Mouse (Mus musculus) hindbrain, postnatal 0 days (tissue): ENCODE results near the gene Aqp2. TPM values are rescaled to one million over a fixed set of nuclear protein-coding genes. Genes with fewer than 3 reads are reported as not detected.

ENCODE experiments used
- ATAC-seq: fragments of 200-750 bp; cut with Nextera tagmentation; 2 replicates; pipeline ENCODE4 v1.8.0; 2017; ENCODE audit warnings: mild to moderate bottlenecking, moderate TSS enrichment, moderate library complexity
- DNase-seq: peaks from one replicate; pipeline ENCODE4 v3.0.0-alpha.2; 2015; ENCODE audit warnings: low spot score
- H3K27ac ChIP-seq: fragments of 300-500 bp; sonication (generic); 2 replicates; pipeline ENCODE4 v1.5.1; 2014; ENCODE audit warnings: mild to moderate bottlenecking
- H3K27me3 ChIP-seq: fragments of 300-500 bp; sonication (generic); 2 replicates; pipeline ENCODE4 v1.6.1; 2014; ENCODE audit warnings: low read length, mixed read lengths; ENCODE audit not compliant: insufficient read depth
- H3K36me3 ChIP-seq: fragments of 300-500 bp; sonication (generic); 2 replicates; pipeline ENCODE4 v1.6.1; 2014; ENCODE audit warnings: low read length, mixed read lengths; ENCODE audit not compliant: insufficient read depth
- H3K4me1 ChIP-seq: fragments of 300-500 bp; sonication (generic); 2 replicates; pipeline ENCODE4 v1.6.1; 2014; ENCODE audit warnings: antibody characterized with exemption, low read length, mixed read lengths; ENCODE audit not compliant: insufficient read depth
- H3K4me2 ChIP-seq: fragments of 300-500 bp; sonication (generic); 2 replicates; pipeline ENCODE4 v1.6.1; 2014; ENCODE audit warnings: low read depth, mild to moderate bottlenecking, low read length, moderate library complexity, mixed read lengths
- H3K4me3 ChIP-seq: fragments of 300-500 bp; sonication (generic); 2 replicates; pipeline ENCODE4 v1.5.1; 2014; ENCODE audit warnings: low read length
- H3K9ac ChIP-seq: fragments of 300-500 bp; sonication (generic); replicated peaks from 2 replicates; pipeline ENCODE4 v1.6.1; 2014; ENCODE audit warnings: mild to moderate bottlenecking, low read length, moderate library complexity, mixed read lengths
- H3K9me3 ChIP-seq: fragments of 300-500 bp; sonication (generic); 2 replicates; pipeline ENCODE4 v1.6.1; 2016; ENCODE audit warnings: low read length, mixed read lengths
- CTCF ChIP-seq: IDR thresholded peaks from 2 replicates; pipeline ENCODE4 v1.5.1; 2016; ENCODE audit warnings: antibody characterized with exemption, control low read depth, low read depth
- WGBS: fragments of 180-500 bp; shearing (Covaris S2); extraction: QIAGEN DNeasy Blood & Tissue Kit; methylation state at CpG from one replicate; pipeline ENCODE4 v1.1.7; 2014; 5-methylcytosine and 5-hydroxymethylcytosine counted together
- polyA plus RNA-seq: library from polyadenylated mRNA; unstranded; fragments of >200 nt; fragmentation: Nextera tagmentation; extraction: Ambion mirVana; gene quantifications from 2 replicates; pipeline ENCODE4 v1.2.1, GENCODE M21; 2015
- total RNA-seq: library from RNA; depleted of rRNA; stranded (reverse); fragments of >200 nt; gene quantifications from 2 replicates; pipeline ENCODE4 v1.2.3, GENCODE M21; 2014

The Aqp2 gene
- total and polyA plus RNA-seq, 2 experiments from 2014 or later = 0.10 TPM; not detected in 1

- no peak for TF ChIP-seq CTCF
These were observed 24.4 kb downstream of the Aqp2 start for GRCm38 (mm10) chr15:99603216-99603615.

GRCm38 (mm10) chr15:99605595-99605994 lies 26.7 kb downstream of the Aqp2 start:
- TF ChIP-seq CTCF = no peak
- H3K9me3 ChIP-seq = no peaks in the 10 kb centered on the region
- peaks cover 9% of the 10 kb centered on the region for H3K4me1 ChIP-seq
- DNase-seq = no peak
- H3K27me3 ChIP-seq = no peaks in the 10 kb centered on the region
- no peak overlapping the region for H3K27ac ChIP-seq
- no peak overlapping the region for H3K9ac ChIP-seq
- H3K4me3 ChIP-seq = no peak overlapping the region
- WGBS = 63% methylated on average over 3 of the region's 3 CpGs
- ATAC-seq = no peak
- no peak overlapping the region for H3K4me2 ChIP-seq
- no peaks in the 10 kb centered on the region for H3K36me3 ChIP-seq

More at GRCm38 (mm10) chr15:99603216-99603615, 24.4 kb downstream of the Aqp2 start:
- 87% methylated on average over 7 of the region's 7 CpGs for WGBS
- no peak for DNase-seq
- Histone ChIP-seq H3K27me3 (no peaks in the 10 kb centered on the region), H3K4me3 (no peak overlapping the region), H3K9ac (no peak overlapping the region), H3K36me3 (no peaks in the 10 kb centered on the region), H3K27ac (no peak overlapping the region), H3K4me2 (no peak overlapping the region), H3K9me3 (no peaks in the 10 kb centered on the region), H3K4me1 (peaks cover 16% of the 10 kb centered on the region)
- ATAC-seq = no peak

- 35% methylated on average over 5 of the region's 5 CpGs for WGBS
- H3K4me1 ChIP-seq = peaks cover 14% of the 10 kb centered on the region
These were observed 27.7 kb downstream of the Aqp2 start for GRCm38 (mm10) chr15:99606515-99606914.

DNA sequence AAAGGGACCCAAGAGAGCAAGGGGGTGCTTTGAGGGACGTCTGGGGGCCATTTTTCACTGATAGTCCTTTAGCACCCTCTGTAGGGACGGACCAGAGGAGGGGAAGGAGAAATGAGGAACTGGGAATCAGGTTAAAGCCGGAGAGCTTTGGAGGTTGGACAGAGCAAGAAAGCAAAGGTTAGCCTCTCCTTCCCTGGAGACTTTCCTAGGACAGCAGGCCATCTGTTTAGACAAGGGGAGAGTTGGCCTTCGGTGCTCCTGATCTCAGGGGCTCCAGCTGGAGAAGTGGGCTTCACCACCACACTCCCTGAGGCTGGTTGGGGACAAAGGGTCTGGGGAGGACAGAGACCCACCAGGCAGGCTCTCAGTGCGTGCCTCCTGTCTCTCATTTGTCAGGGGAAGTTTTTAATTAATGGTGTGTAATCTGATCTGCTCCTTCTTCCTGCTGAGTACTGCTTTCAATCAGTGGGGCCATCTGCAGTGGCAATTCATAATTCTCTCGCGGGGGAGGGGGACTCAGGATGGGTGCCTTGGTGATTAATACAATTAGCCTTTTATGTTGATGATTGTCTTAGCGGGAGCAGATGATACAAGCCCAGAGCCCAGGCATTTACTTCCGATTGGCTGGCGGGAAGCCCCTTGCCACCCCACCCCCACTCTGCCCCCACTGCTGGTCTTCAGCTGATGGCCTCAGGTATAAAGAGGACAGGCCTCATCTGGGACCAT lies 28.7 kb downstream of the Aqp2 start:
- Histone ChIP-seq H3K4me1 (peaks cover 15% of the 10 kb centered on the region), H3K27ac (peak overlapping the region; percentile 45; the same call in 1 of the 2 replicates), H3K27me3 (no peaks in the 10 kb centered on the region), H3K4me3 (no peak overlapping the region), H3K36me3 (no peaks in the 10 kb centered on the region), H3K9me3 (no peaks in the 10 kb centered on the region), H3K4me2 (no peak overlapping the region), H3K9ac (no peak overlapping the region)
- WGBS = 10% methylated on average over 10 of the region's 10 CpGs
- ATAC-seq (peak; percentile 69), DNase-seq (peak; percentile 74)
- TF ChIP-seq CTCF = no peak

More at GRCm38 (mm10) chr15:99606515-99606914, 27.7 kb downstream of the Aqp2 start:
- no peaks in the 10 kb centered on the region for H3K27me3 ChIP-seq
- ATAC-seq (no peak), DNase-seq (no peak)
- no peak overlapping the region for H3K4me3 ChIP-seq
- H3K27ac ChIP-seq = no peak overlapping the region
- no peak overlapping the region for H3K9ac ChIP-seq
- H3K9me3 ChIP-seq = no peaks in the 10 kb centered on the region
- H3K4me2 ChIP-seq = no peak overlapping the region
- H3K36me3 ChIP-seq = no peaks in the 10 kb centered on the region
- no peak for TF ChIP-seq CTCF

GRCm38 (mm10) chr15:99608382-99609125 lies 29.7 kb downstream of the Aqp2 start:
- Histone ChIP-seq H3K4me3 (no peak overlapping the region), H3K27me3 (no peaks in the 10 kb centered on the region), H3K9me3 (no peaks in the 10 kb centered on the region), H3K4me2 (no peak overlapping the region), H3K36me3 (no peaks in the 10 kb centered on the region), H3K9ac (no peak overlapping the region), H3K27ac (no peak overlapping the region; the same call in 1 of the 2 replicates), H3K4me1 (peaks cover 15% of the 10 kb centered on the region)
- 59% methylated on average over 13 of the region's 13 CpGs for WGBS
- no peak for TF ChIP-seq CTCF
- no peak for DNase-seq
- ATAC-seq = no peak

DNA sequence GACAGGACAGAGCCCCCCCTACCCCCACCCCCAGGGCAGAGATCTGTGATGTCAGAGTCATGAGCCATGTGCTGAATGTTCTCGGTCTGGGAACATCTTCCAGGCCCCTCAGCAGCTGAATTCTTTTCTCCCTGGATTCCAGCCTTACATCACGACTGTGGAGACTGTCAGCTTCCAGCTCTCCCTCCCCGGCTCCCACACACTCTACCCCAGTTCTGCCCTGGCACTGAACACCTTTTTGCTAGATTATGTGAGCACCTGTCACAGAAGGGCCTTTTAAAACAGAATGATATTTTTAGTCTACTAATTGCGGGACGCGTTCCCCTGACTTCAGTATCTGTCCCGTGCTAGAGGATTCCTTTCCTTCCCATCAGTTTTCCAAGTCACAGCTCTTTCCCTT lies 32.7 kb downstream of the Aqp2 start:
- no peaks in the 10 kb centered on the region for H3K9me3 ChIP-seq
- H3K9ac ChIP-seq = no peak overlapping the region
- H3K36me3 ChIP-seq = no peaks in the 10 kb centered on the region
- H3K4me1 ChIP-seq = peaks cover 24% of the 10 kb centered on the region
- H3K4me2 ChIP-seq = no peak overlapping the region
- DNase-seq (no peak), ATAC-seq (no peak)
- WGBS = 60% methylated on average over 7 of the region's 7 CpGs
- H3K27me3 ChIP-seq = no peaks in the 10 kb centered on the region
- no peak overlapping the region; the same call in 1 of the 2 replicates for H3K27ac ChIP-seq
- TF ChIP-seq CTCF = no peak
- no peak overlapping the region for H3K4me3 ChIP-seq

GRCm38 (mm10) chr15:99614273-99614672 lies 35.4 kb downstream of the Aqp2 start:
- Histone ChIP-seq H3K27me3 (no peaks in the 10 kb centered on the region), H3K4me2 (peak overlapping the region; percentile 36), H3K27ac (no peak overlapping the region), H3K4me1 (peaks cover 14% of the 10 kb centered on the region; the same call in 1 of the 2 replicates), H3K9me3 (no peaks in the 10 kb centered on the region), H3K4me3 (no peak overlapping the region), H3K36me3 (no peaks in the 10 kb centered on the region), H3K9ac (no peak overlapping the region)
- ATAC-seq (no peak), DNase-seq (no peak)
- TF ChIP-seq CTCF = no peak
- WGBS = 58% methylated on average over 13 of the region's 13 CpGs
